Mouse (Mus musculus) gastrocnemius, postnatal 25 days (tissue): Measurements from ENCODE around the gene Gse1. TPM values are rescaled to one million over a fixed set of nuclear protein-coding genes. Genes with fewer than 3 reads are reported as not detected.

ENCODE experiments used
- DNase-seq: peaks from one replicate; pipeline ENCODE4 v3.0.0; 2022
- total RNA-seq, 2 experiments: library from RNA; stranded (reverse); gene quantifications; 1 replicate in 1 of 2; 2 replicates in 1 of 2; pipeline ENCODE4 v1.2.3; 2021

Gse1 gene
- total RNA-seq, 2 experiments from 2014 or later = 23.1 to 27.1 TPM

DNA sequence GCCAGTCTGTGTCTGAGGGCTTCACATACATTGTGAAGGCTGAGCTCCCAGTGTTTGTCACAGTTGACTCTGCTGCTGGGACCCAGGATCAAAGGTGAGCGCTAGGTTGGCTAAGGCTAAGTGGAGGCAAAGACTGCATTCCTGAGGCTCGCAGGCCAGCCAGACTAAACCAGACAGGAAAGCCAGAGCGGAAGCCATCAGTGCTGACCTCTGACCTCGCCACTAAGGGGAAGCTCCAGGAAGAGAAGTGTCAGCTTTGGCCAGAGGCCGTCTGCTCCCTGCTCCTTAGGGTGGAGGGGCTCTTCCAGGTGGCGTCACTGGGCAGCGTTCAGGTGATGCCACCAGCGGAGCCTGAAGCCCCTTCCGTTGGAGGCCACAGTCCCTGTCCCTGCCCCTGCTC, 347.5 kb downstream of the Gse1 start:
- no peak for DNase-seq

DNA sequence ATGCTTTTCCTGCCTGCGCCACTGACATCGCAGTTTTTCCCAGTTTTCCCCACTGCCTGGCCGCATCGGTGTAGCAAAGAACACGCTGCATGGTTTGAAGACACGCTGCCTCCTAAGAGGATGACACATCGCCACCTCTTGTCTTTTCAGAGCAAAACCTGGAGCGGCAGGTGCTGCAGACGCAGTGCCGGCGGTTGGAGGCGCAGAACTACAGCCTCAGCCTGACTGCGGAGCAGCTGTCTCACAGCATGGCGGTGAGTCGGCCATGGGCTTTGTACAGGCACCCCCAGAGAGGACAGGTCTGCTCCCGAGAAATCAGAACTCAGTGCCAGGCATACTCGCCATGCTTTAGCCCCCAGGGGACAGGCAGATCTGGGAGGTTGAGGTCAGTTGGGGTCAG, 349.6 kb downstream of the Gse1 start:
- no peak for DNase-seq

DNA sequence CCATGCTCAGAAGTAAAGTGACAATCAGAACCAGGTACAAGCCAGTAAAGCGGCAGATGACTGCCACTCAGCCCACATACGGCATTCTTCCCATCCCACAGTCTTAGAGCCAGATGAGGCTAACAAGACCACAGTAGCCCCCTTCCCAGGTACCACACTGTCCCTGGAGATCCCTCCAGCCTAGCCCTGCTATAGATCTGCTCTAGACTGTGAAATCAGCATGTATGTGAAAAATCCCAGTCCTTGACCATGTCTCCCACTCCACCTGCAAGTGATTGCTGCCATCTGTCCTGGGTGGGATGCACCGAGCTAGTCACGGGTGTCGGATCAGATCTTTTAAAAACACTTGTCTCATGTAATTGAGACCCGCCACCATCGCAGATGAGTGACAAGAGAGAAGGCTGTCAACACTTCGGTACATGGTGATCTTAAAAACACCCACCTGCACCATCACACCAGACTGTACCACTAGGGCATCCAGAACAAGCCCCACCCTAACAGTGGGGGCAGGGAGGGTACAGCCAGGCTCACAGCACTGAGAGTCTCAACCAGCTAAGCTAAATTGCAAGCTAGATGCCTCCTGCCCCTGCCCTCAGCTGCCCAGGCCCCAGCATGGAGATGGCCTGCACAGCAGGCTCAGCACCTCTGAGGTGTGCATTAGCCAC, 352.2 kb downstream of the Gse1 start:
- DNase-seq = no peak

DNA sequence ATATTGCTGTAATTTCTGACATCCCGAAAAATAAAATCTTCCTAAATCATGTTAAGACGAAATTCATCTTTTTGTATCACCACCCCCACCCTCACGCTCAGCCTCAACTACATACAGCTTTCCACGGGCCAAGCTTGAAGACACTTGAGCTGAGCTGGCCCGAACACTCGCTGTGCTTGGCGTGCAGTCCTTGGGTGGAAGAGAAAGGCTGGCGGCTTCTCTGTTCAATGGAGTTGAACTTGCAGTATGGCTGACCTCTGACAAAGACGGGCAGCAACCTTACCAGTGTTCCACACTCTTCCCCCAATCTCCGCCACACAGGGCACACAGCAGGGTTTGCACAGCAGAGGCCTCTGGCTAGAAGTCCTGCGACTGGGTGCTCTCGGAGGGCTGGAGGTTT, 353.1 kb downstream of the Gse1 start:
- DNase-seq = no peak

DNA sequence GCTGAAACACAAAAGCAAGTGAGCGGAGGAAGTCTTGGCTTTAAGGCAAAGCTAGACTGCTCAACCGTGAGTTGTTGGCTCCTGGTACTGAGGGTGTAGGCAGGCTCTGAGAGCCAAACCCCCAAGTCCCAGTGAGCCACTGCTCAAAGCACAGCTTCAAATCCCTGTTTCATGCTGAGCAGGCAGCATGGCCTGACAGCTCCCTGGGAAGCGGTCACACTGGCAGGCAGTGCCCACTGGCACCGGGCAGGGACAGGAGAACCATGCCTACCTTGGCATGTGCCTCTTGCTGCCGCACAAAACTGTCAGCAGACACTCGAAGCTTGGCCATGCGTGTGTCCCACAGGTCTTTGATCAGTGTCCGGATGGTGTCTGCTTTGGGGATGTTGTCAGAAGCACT, 353.6 kb downstream of the Gse1 start:
- no peak for DNase-seq

DNA sequence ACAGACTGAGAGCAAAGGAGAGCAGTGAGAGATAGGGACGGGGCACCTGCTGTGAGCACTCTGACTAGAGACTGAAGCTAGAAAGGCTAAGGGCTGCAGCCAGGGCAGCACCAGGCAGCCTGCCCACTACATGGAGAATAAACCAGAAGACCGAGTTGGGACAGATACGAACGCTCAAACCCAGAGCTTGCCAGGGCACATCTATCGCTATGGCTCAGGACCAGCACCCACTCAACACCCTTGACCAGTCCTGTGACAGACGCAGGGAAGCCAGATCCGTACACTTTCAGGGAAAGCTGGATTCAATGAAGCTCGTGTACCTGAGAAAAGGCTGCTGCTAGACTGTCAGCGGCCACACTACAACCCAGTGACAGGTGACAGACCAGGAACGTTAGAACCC, 357.3 kb downstream of the Gse1 start:
- no peak for DNase-seq

DNA sequence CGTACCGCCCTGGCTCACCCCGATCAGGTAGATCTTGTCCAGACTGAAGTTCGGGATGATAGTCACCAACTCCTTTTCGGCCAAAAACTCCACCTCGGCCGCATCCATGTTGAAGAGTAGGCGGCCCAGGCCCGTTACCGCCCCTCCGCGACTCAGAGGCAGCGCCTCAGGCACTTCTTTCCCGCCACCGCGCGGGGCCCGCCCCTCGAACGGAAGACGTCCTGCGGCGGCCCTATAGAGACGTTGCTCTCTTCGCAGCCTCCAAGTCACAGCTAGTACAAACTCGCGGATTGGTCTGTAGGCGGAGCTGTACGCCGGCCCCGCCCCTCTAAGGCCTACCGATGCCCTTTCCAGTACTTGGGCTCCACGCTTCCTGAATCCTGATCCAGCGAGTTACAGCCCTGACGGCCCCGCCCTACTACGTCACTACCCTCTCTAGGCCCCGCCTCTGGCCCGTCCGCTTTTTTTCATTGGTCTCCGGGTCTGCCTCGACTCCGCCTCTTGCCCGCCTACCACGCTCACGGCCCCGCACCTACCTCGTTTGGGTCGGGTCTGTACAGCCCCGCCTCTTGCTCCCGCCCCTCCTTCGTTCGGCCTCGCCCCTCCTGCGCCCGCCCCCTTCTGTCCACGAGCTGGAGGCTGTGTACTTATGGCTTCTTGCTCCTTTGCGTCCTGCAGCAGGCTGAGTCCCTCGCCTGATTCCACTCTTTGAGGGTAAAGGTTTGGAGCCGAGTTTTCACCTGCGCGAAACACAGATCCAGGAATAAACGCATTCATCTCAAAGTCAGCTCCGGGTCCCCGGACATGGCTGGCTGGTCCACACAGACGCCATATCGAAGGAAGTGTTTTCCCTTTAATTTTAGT, 360.9 kb downstream of the Gse1 start, which contains the start of gene Gins2:
Gene Gins2, minus strand, starts transcription at position 397 of the 864 bp plus-strand sequence.
- peak; percentile 100 for DNase-seq

DNA sequence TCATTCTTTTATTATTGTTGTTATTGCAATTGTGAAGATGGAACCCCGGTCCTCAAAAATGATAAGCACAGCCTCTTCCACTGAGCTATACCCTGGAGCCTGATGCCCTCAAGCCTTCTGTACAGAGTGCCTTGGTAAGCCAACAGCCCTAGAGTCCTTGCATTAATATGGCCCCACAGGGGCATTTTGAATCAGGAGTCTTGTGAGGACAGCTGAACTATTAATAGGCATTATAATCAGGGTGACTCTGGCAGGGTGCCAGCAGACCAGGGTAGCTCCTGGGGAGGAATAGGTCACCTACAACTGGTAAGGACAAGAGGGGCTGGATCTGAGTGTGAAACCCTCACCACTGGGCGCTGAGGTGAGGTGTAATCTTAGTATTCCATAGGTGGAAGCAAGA, 361.7 kb downstream of the Gse1 start:
- no peak for DNase-seq

DNA sequence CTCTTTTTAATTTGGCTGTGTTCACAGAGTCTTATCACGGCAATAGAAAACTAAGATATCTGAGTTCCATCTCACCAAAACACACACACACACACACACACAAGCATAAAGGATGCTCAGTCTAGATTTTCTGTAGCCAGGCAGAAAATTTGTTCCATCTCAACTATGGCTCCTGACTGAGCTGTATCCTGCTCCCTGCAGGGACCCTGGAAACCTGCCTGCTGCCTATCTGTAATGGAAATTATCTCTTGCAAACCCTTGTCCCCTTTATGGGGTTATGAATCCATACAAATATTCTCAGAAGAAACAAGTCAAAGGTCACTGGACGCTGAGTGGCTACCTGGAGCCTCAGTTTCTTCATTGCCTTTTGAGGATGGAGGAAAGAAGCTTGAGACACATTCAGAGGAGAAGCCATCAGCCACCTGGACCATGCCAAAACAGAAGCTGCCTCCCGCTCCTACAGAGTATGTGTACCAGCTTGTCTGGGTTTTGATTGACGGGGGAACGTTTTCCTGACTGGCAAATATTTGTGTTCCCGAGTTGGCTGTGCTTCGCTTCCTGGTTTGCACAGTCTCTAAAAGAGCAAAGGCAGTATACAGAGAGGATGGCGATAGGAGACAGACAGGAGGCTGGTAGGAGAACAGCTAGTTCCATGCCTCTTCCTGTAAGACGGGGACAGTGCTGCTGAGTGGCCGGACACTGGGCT, 363.5 kb downstream of the Gse1 start:
- no peak for DNase-seq

DNA sequence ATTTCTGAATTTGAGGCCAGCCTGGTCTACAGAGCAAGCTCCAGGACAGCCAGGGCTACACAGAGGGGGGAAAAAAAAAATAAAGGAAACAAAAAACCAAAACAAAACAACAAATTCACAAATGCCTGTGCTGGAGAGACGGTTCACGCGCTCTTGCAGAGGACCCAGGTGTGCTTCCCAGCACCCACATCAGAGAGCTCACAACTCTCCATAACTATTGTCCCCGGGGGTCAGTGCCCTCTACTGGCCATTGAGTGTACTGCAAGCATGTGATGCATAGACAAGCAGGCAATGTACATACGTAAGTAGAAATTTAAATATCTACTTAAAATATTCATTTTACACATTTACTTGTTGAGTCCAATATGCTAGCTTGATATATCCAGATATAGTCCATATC, 366.3 kb downstream of the Gse1 start:
- no peak for DNase-seq

DNA sequence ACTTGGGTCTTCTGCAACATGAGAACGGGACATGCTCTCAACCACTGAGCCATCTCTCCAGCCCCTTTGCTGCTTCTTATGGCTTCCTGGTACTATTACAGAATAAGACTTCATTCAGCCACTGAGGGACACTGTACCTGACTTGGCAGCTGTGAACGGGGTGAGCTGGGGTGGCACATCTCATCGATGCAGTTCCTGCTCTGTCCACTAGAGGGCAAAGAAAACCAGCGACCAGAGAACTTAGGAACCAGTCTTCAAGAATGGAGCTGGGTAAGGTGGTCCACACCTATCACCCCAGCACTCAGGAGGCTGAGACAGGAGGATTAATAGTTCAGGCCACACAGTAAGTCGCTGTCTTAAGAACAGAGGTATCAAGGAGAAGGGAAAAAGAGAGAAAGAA, 367.7 kb downstream of the Gse1 start:
- DNase-seq = no peak

DNA sequence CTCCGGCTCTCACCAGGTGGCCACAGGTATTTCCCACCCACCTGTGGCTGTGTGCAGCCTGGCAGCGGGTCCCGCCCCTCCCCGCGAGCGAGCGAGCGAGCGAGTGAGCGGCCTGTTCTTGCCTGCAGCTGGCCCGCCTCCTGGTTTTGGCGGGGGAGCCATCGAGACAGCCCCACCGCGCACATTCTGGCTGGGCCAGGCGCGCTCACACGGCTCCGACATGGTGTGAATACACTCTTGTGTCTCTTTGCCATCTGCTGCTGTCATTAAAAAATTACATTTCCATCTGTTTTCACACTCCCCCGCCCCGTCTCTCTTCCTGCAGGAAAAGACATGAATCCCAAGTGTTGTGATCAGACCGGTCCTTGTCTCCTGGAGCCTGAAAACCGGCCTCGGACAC, 370.3 kb downstream of the Gse1 start:
- DNase-seq = peak; percentile 43

DNA sequence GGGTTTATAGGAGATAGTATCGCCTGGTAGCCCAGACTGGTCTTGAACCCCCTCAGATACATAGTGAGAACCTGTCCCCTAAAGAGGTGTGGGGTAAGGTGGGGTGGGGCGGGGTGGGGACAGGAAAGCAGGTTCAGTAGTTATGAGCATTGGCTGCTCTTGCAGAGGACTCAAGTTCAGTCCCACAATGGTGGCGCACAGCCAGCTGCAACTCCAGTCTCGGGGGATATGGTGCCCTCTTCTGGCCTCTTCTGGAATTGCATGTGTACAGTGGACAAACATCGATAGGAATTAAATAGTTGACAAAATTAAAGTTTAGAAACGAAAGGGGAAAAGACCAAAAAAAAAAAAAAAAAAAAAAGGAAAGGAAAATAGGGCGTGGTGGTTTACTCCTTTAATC, 371.2 kb downstream of the Gse1 start:
- peak; percentile 53 for DNase-seq

DNA sequence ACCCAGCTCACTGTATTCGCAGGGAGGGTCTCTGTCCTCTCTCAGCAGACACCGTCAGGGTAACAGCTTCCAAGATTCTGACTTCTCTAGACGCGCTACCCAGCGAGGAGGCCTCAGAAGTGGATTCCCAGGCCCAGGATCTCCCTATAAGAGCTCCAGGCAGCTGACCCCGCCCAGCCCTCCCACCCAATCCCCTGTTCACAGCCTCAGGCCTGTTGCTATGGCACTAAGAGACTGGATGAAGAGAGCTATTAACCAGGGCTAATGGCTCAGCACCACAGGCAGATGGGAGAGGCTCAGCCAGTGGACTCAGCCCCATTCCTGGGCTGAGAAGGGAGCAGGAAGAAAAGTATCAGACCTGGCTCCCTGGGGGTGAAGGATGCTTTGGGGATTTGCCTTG, 374.4 kb downstream of the Gse1 start:
- no peak for DNase-seq

DNA sequence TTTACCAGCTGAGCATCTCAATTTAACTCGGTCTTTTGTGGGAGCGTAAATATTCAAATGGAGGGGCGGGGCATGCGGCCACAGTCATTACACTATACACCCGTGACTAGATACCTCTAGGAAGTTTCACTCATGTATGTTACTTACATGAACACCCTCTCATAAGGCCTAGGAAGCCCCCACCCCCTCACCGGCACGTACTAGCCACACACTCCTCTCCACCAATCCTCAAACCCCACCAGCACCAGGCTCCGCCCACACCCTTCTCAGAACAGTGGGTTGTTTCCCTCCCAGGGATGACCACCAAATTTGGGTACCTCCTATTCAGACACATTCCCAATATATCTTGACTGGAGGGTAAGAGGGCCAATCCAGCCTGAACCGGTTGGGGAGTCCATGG, 379.2 kb downstream of the Gse1 start:
- DNase-seq = no peak

DNA sequence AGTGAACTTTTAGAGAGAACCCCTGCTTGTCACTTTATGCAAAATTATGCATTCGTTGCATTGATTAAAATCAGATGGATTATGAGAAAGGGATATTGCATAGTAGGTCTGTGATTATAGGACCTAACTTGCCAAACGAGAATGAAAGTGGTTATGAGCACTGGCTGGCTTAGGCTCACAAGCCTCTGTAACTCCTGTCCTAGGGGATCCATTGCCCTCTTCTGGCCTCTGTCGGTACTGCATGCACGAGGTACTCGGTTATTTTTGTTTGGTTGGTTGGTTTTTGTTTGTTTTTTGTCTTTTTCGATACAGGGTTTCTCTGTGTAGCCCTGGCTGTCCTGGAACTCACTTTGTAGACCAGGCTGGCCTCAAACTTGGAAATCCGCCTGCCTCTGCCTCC, 379.6 kb downstream of the Gse1 start:
- peak; percentile 32 for DNase-seq

DNA sequence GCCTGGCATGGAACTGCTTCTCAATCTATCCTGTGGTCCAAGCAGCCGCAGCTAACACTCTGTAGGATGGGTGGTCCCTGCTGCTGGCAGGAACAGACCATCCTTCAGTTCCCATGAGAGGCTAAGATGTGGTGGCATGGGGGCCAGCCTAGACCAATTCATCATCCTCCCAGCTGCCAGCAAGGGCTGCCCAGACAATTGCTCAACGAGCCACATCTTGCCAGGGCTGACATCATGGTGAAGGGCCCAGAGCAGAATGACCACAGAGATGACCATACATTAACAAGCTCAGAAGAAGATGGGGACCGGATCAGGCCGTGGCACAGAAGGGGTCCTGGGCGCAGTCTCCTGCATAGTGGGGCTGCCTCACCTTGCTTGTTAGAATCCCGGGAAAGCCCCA, 382.6 kb downstream of the Gse1 start:
- no peak for DNase-seq

DNA sequence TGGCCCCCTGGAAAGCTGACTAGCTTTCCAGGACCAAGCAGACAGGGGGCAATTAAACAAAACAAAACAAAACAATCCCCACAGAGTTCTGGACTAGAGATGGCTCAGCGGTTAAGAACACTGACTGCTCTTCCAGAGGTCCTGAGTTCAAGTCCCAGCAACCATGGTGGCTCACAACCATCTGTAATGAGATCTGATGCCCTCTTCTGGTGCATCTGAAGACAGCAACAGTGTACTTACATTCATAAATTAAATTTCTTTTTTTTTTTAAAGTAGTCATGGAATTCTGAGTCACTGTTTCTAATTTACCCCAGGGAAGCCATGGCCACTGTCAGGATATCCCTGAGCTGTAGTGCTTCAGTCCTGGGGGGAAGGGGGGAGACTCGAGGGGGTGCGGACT, 386.2 kb downstream of the Gse1 start:
- no peak for DNase-seq

DNA sequence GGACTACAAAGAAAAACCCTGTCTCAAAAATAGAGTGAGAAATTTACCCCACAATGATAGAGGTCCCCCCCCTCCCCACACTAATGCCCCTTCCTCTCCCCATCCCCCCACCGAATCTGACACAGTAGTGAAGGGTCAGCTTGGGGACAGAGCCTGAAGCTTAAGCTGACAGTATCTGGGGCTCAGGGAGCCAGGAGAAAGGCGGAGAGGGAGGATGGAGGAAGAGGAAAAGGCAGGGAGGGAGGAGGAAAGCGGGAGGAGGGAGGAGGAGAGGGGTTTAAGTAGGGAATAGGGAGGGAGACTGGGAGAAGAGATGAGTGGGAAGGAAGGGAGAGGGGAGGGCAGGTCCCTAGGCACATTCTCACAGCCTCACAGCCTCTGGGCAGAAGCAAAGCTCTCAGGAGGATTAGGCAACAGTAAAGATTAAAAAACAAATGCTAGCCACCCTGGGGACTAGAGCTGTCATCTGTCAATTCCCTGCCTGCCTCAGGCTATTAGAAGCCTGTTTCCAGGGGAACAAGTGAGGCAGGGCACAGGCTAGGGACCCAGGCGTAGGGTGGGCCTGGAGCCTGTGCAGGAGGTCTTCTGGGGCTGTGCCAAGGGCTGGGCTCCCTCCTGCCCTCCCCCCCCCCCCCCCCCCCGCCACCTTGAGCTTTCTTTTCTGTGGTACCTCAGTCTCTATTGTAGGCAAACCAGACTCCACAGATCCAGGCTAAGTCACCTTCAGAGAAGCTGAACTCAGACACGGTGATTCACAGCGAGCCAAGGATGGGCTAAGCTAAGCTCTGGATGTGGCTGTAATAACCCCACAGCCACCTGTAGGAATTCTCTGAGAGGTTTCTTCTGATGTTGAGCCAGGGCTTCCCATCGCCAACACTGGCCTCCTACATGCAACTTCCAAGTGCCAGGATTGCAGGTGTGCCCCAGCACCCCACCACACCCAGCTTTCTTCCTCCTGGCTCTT, 388.7 kb downstream of the Gse1 start:
- no peak for DNase-seq

DNA sequence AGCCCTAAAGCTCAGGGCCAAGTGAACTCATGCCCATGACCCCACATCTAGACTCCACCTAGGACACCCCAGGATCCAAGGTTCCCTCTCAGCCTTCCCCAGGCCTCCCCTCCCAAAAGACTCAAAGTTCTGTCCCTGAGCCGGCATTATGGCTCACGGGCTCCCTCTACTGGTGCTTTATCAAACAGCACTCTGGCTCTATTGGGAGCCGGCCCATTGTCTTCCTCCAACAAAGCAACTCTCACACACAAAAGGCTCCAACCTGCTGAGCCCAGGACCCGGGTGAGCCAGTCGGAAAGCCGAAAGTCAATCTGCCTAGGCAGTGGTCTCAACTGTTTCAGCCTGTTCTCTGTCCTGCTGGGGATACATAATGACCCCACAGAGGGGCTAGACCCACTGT, 389.9 kb downstream of the Gse1 start:
- peak; percentile 38 for DNase-seq

DNA sequence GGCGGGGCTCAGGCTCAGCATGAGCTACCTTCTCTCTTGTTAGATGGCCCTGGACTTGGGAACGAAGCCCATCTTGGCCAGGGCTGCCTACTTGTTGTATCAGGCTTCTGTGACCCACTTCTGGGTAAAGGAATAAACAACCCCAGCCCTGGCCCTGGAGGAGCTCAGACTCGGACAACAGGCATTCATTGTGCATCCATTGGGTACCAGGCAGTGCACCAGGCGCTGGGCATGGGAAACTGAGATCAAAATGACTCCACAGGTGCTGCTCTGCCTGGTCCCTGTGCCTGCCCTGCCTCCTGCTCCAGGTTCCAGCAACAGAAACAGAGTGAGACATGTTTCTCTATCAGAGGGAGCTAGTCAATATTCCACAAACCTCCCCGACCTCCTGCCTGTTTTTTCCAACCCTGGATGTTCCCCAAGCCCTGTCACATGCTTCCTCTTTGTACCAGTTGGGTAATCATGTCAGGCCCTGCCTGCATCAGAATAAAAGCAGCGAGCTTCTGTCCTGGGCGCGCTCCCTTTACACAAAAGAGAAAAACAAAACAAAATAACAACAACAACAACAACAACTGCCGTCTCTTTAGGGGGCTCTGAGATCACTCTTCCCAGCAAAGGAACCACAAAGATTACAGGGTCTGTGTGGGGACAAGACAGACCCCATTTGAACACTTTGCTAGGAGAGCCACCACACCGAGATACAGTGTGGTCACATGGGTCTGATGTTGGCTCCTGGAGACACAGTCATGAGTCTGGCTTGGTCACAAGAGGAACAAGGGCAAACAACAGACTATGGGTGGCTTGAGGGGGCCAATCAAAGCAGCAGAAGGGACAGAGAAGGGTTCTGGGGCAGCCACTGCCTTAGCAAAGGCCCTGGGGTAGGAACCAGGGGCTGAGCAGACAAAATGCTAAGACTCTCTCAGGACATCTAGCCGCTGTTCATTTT, 391.3 kb downstream of the Gse1 start:
- DNase-seq = no peak
